Mouse (Mus musculus) liver, embryonic 14.5 days (tissue): ENCODE measurements around the gene Rbfox1. TPM values are rescaled to one million over a fixed set of nuclear protein-coding genes. Genes with fewer than 3 reads are reported as not detected.

Source experiments
- ATAC-seq: fragments of 200-750 bp; cut with Nextera tagmentation; 2 replicates; pipeline ENCODE4 v1.8.0; 2017; ENCODE audit warnings: moderate number of reproducible peaks, mild to moderate bottlenecking, moderate library complexity; ENCODE audit not compliant: insufficient read depth
- DNase-seq, 3 experiments: peaks; one replicate each; pipeline ENCODE4 v3.0.0-alpha.2; 2012 to 2013; ENCODE audit warnings: low read depth in 3 of 3, low spot score in 3 of 3
- H3K27ac ChIP-seq: fragments of 300-500 bp; sonication (generic); 2 replicates; pipeline ENCODE4 v1.5.1; 2014; ENCODE audit warnings: moderate library complexity, mild to moderate bottlenecking, control low read depth, inconsistent platforms
- H3K27me3 ChIP-seq: fragments of 300-500 bp; sonication (generic); 2 replicates; pipeline ENCODE4 v1.6.1; 2014; ENCODE audit warnings: mild to moderate bottlenecking, low read length, moderate library complexity; ENCODE audit not compliant: control insufficient read depth, insufficient read depth
- H3K36me3 ChIP-seq: fragments of 300-500 bp; sonication (generic); replicated peaks from 2 replicates; pipeline ENCODE4 v1.6.1; 2014; ENCODE audit warnings: low read depth; ENCODE audit not compliant: control insufficient read depth, insufficient read depth
- H3K4me1 ChIP-seq, 2 experiments: fragments of 200-500 bp in 1 of 2; fragments of 300-500 bp in 1 of 2; sonication (generic) in 1 of 2; replicated peaks; 2 replicates each; pipeline ENCODE4 v1.6.1; 2012 to 2014; ENCODE audit warnings: antibody characterized with exemption in 1 of 2, inconsistent platforms in 1 of 2, low read length in 1 of 2; ENCODE audit not compliant: control insufficient read depth in 2 of 2, insufficient read depth in 2 of 2
- H3K4me2 ChIP-seq: fragments of 300-500 bp; sonication (generic); 2 replicates; pipeline ENCODE4 v1.6.1; 2014; ENCODE audit warnings: low read depth, mild to moderate bottlenecking, control low read depth, moderate library complexity
- H3K4me3 ChIP-seq, 2 experiments: fragments of 200-500 bp in 1 of 2; fragments of 300-500 bp in 1 of 2; sonication (generic) in 1 of 2; 2 replicates each; pipeline ENCODE4 v1.5.1; 2012 to 2014; ENCODE audit warnings: low read depth in 2 of 2, low read length in 2 of 2, mild to moderate bottlenecking in 2 of 2, control low read depth in 1 of 2, inconsistent platforms in 1 of 2, moderate library complexity in 1 of 2; ENCODE audit not compliant: insufficient read depth in 1 of 2
- H3K9ac ChIP-seq: fragments of 300-500 bp; sonication (generic); replicated peaks from 2 replicates; pipeline ENCODE4 v1.6.1; 2014; ENCODE audit warnings: mild to moderate bottlenecking, control low read depth, moderate library complexity
- H3K9me3 ChIP-seq: fragments of 300-500 bp; sonication (generic); 2 replicates; pipeline ENCODE4 v1.6.1; 2016; ENCODE audit warnings: low read length, mixed read lengths; ENCODE audit not compliant: control insufficient read depth
- CTCF ChIP-seq: IDR thresholded peaks from 2 replicates; pipeline ENCODE4 v1.5.1; 2016; ENCODE audit warnings: antibody characterized with exemption, low read depth, control low read depth
- EP300 ChIP-seq: IDR thresholded peaks from 2 replicates; pipeline ENCODE4 v1.6.1; 2016; ENCODE audit warnings: antibody characterized with exemption, low read depth
- WGBS: fragments of 180-500 bp; shearing (Covaris S2); extraction: QIAGEN DNeasy Blood & Tissue Kit; methylation state at CpG from one replicate; pipeline ENCODE4 v1.1.7; 2014; ENCODE audit not compliant: insufficient replicate concordance; 5-methylcytosine and 5-hydroxymethylcytosine counted together
- polyA plus RNA-seq, 2 experiments: library from polyadenylated mRNA; depleted of rRNA in 1 of 2; stranded (reverse) in 1 of 2; unstranded in 1 of 2; fragments of >200 nt; fragmentation: Nextera tagmentation in 1 of 2; extraction: Ambion mirVana in 1 of 2; gene quantifications; 2 replicates each; pipeline versions ENCODE4 v1.2.1 to v1.2.3; 2012 to 2014

Rbfox1 gene
- polyA plus RNA-seq, 2 experiments = 0.02 TPM; not detected in 1

GRCm38 (mm10) chr16:6885617-6886016 lies 1000.5 kb downstream of the Rbfox1 start:
- Histone ChIP-seq H3K36me3 (no peaks in the 10 kb centered on the region), H3K27ac (no peak overlapping the region), H3K9me3 (no peaks in the 10 kb centered on the region), H3K4me1 (no peaks in the 10 kb centered on the region), H3K27me3 (no peaks in the 10 kb centered on the region), H3K4me2 (no peak overlapping the region), H3K4me3 (no peak overlapping the region), H3K9ac (no peak overlapping the region)
- TF ChIP-seq EP300 (no peak), CTCF (no peak)
- ATAC-seq (no peak), DNase-seq (no peak)
- WGBS = 61% methylated on average over 3 of the region's 3 CpGs

- Histone ChIP-seq H3K9me3 (no peaks in the 10 kb centered on the region), H3K27ac (no peak overlapping the region), H3K27me3 (no peaks in the 10 kb centered on the region), H3K9ac (no peak overlapping the region), H3K4me2 (no peak overlapping the region), H3K4me1 (no peaks in the 10 kb centered on the region), H3K36me3 (no peaks in the 10 kb centered on the region), H3K4me3 (no peak overlapping the region)
- TF ChIP-seq EP300 (no peak), CTCF (no peak)
- DNase-seq (no peak), ATAC-seq (no peak)
- WGBS = 9% methylated on average over 4 of the region's 4 CpGs
Measured at GRCm38 (mm10) chr16:6889221-6889620, 1004.1 kb downstream of the Rbfox1 start.

GRCm38 (mm10) chr16:6897734-6898133 lies 1012.6 kb downstream of the Rbfox1 start:
- TF ChIP-seq CTCF = no peak
- no peak for TF ChIP-seq EP300
- Histone ChIP-seq H3K27ac (no peak overlapping the region), H3K9ac (no peak overlapping the region), H3K9me3 (no peaks in the 10 kb centered on the region), H3K4me1 (no peaks in the 10 kb centered on the region), H3K4me2 (no peak overlapping the region), H3K36me3 (no peaks in the 10 kb centered on the region), H3K27me3 (no peaks in the 10 kb centered on the region), H3K4me3 (no peak overlapping the region)
- ATAC-seq = no peak
- DNase-seq = no peak
- WGBS = 50% methylated on average over 6 of the region's 6 CpGs

- Histone ChIP-seq H3K27me3 (no peaks in the 10 kb centered on the region), H3K4me1 (no peaks in the 10 kb centered on the region), H3K4me3 (no peak overlapping the region), H3K9me3 (no peaks in the 10 kb centered on the region), H3K9ac (no peak overlapping the region), H3K27ac (no peak overlapping the region), H3K4me2 (no peak overlapping the region), H3K36me3 (no peaks in the 10 kb centered on the region)
- 37% methylated on average over 2 of the region's 2 CpGs for WGBS
- no peak for ATAC-seq
- TF ChIP-seq EP300 = no peak
- TF ChIP-seq CTCF = no peak
- DNase-seq = no peak
Measured at GRCm38 (mm10) chr16:6900006-6900405, 1014.9 kb downstream of the Rbfox1 start.

GRCm38 (mm10) chr16:6904984-6905383 lies 1019.8 kb downstream of the Rbfox1 start:
- Histone ChIP-seq H3K4me1 (no peaks in the 10 kb centered on the region), H3K27ac (no peak overlapping the region), H3K4me2 (no peak overlapping the region), H3K36me3 (no peaks in the 10 kb centered on the region), H3K9ac (no peak overlapping the region), H3K9me3 (no peaks in the 10 kb centered on the region), H3K27me3 (no peaks in the 10 kb centered on the region), H3K4me3 (no peak overlapping the region)
- no peak for DNase-seq
- TF ChIP-seq EP300 (no peak), CTCF (no peak)
- ATAC-seq = no peak
- WGBS = 28% methylated on average over 4 of the region's 4 CpGs
